Mouse (Mus musculus) MN1 (cell line): ENCODE data around the gene Gm9045.
"Not testable (repeated sequence)": the region's sequence is repeated elsewhere in the genome, so short reads cannot be mapped to it uniquely, and the experiment has no call there.

Experiments
- DNase-seq: peaks from one replicate; pipeline ENCODE4 v3.0.0-alpha.2; 2016; ENCODE audit warnings: low spot score

The Gm9045 gene

GRCm38 (mm10) chr10:118337731-118338130, at the start of gene Gm9045:
Gm9045 (minus strand) TSS chr10:118337831.
- not testable (repeated sequence) for DNase-seq

DNA sequence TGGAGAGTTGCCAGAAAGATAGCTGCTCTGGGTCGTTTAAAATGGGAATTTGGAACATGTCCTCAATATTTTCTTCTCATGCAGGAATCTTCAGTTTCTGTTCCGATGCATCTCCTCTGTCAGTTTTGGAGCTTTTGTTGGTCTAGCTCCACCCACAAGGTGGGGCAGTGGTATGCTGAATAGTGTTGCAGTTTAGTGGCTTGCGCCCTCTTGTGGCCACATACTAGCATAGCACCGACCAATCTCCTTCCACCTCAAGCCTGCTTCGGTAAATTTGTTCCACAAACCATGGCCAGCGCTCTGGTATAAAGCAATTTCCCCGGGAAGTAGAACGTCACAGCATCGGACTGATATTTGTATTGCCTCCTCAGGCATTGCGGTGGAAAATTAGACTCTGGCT, 32.8 kb upstream of the Gm9045 start:
- peak; percentile 94 for DNase-seq

GRCm38 (mm10) chr10:118369518-118369917, 31.9 kb upstream of the Gm9045 start:
- no peak for DNase-seq

DNA sequence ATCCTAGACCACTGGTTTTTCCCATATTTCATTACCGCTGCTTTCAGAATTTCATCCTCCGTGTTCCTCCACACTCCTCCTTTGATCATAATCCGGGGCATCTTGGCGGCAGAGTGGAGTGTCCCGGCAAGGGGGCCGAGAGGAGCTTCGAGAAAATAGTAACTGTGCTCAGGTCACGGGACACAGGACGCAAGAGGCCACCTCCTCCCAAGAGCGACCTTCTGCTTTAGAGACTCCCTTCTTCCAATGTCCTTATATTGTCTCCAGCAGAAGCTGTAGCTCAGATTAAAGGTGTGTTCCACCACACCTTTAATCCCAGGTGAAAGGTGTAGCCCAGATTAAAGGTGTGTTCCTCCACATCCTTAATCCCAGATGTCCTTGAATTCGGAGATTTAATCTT, 16.4 kb upstream of the Gm9045 start, which contains the start of gene Gm9049:
TSS of gene Gm9049 (minus strand) at position 101 of the 400 bp plus-strand sequence.
- DNase-seq, result not testable (repeated sequence)

- DNase-seq, result not testable (repeated sequence)
These were observed 10.9 kb upstream of the Gm9045 start, which contains the start of gene Gm9048 for GRCm38 (mm10) chr10:118348579-118348978. Gm9048 (minus strand) TSS chr10:118348679.

DNA sequence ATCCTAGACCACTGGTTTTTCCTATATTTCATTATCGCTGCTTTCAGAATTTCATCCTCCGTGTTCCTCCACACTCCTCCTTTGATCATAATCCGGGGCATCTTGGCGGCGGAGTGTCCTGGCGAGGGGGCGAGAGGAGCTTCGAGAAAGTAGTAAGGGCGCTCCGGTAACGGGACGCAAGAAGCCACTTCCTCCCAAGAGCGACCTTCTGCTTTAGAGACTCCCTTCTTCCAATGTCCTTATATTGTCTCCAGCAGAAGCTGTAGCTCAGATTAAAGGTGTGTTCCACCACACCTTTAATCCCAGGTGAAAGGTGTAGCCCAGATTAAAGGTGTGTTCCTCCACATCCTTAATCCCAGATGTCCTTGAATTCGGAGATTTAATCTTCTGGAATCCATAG, 5.5 kb upstream of the Gm9045 start, which contains the start of gene Gm9046:
TSS of gene Gm9046 (minus strand) at position 101 of the 400 bp plus-strand sequence.
- DNase-seq, result not testable (repeated sequence)

DNA sequence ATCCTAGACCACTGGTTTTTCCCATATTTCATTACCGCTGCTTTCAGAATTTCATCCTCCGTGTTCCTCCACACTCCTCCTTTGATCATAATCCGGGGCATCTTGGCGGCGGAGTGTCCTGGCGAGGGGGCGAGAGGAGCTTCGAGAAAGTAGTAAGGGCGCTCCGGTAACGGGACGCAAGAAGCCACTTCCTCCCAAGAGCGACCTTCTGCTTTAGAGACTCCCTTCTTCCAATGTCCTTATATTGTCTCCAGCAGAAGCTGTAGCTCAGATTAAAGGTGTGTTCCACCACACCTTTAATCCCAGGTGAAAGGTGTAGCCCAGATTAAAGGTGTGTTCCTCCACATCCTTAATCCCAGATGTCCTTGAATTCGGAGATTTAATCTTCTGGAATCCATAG, 5.3 kb downstream of the Gm9045 start, which contains the start of gene Gm9044:
TSS of gene Gm9044 (minus strand) at position 101 of the 400 bp plus-strand sequence.
- not testable (repeated sequence) for DNase-seq

DNA sequence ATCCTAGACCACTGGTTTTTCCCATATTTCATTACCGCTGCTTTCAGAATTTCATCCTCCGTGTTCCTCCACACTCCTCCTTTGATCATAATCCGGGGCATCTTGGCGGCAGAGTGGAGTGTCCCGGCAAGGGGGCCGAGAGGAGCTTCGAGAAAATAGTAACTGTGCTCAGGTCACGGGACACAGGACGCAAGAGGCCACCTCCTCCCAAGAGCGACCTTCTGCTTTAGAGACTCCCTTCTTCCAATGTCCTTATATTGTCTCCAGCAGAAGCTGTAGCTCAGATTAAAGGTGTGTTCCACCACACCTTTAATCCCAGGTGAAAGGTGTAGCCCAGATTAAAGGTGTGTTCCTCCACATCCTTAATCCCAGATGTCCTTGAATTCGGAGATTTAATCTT, 10.8 kb downstream of the Gm9045 start, which contains the start of gene Gm9040:
TSS of gene Gm9040 (minus strand) at position 101 of the 400 bp plus-strand sequence.
- DNase-seq, result not testable (repeated sequence)

- DNase-seq, result no peak
These were observed 18.6 kb downstream of the Gm9045 start for GRCm38 (mm10) chr10:118319024-118319423.

GRCm38 (mm10) chr10:118302133-118302532, 35.5 kb downstream of the Gm9045 start:
- DNase-seq, result not testable (repeated sequence)

DNA sequence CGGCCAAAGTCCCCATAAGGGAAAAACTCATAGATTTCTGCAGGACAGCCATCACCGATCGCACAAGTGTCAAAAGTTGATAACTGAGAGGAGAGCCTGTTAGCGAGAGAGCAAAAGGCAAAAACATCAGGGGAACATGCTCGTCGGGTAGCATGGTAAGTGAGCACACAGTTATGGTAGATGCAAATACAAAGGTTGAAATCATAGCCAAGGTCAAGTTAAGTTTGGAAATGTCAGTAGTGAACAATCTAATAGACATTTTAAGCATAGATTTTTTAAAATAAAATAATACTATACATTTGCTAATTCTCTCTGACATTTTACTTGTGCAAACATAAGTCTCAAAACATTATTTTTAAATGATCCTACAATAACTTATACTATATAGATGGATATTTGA, 42.7 kb downstream of the Gm9045 start, which contains the start of gene Iltifb:
TSS of gene Iltifb (minus strand) at position 101 of the 400 bp plus-strand sequence.
- no peak for DNase-seq
